Mouse (Mus musculus) liver, embryonic 15.5 days (tissue): ENCODE data around the gene D630039A03Rik. TPM values are rescaled to one million over a fixed set of nuclear protein-coding genes. Genes with fewer than 3 reads are reported as not detected.

Experiments used
- ATAC-seq: fragments of 200-750 bp; cut with Nextera tagmentation; 2 replicates; pipeline ENCODE4 v1.8.0; 2017; ENCODE audit warnings: moderate number of reproducible peaks, mild to moderate bottlenecking, moderate library complexity; ENCODE audit not compliant: insufficient read depth
- H3K27ac ChIP-seq: fragments of 300-500 bp; sonication (generic); replicated peaks from 2 replicates; pipeline ENCODE4 v1.5.1; 2015; ENCODE audit warnings: mild to moderate bottlenecking, inconsistent platforms
- H3K27me3 ChIP-seq: fragments of 300-500 bp; sonication (generic); 2 replicates; pipeline ENCODE4 v1.6.1; 2015; ENCODE audit warnings: mild to moderate bottlenecking, inconsistent platforms
- H3K36me3 ChIP-seq: fragments of 300-500 bp; sonication (generic); replicated peaks from 2 replicates; pipeline ENCODE4 v1.6.1; 2015; ENCODE audit warnings: moderate library complexity, mild to moderate bottlenecking, inconsistent platforms
- H3K4me1 ChIP-seq: fragments of 300-500 bp; sonication (generic); replicated peaks from 2 replicates; pipeline ENCODE4 v1.6.1; 2015; ENCODE audit warnings: inconsistent platforms
- H3K4me2 ChIP-seq: fragments of 300-500 bp; sonication (generic); 2 replicates; pipeline ENCODE4 v1.6.1; 2015; ENCODE audit warnings: moderate library complexity, mild to moderate bottlenecking, inconsistent platforms
- H3K4me3 ChIP-seq: fragments of 300-500 bp; sonication (generic); replicated peaks from 2 replicates; pipeline ENCODE4 v1.5.1; 2015; ENCODE audit warnings: mild to moderate bottlenecking, inconsistent platforms
- H3K9ac ChIP-seq: fragments of 300-500 bp; sonication (generic); 2 replicates; pipeline ENCODE4 v1.6.1; 2015; ENCODE audit warnings: moderate library complexity, mild to moderate bottlenecking, inconsistent platforms
- H3K9me3 ChIP-seq: fragments of 300-500 bp; sonication (generic); replicated peaks from 2 replicates; pipeline ENCODE4 v1.6.1; 2016; ENCODE audit warnings: inconsistent platforms
- WGBS: fragments of 180-500 bp; shearing (Covaris S2); methylation state at CpG from one replicate; pipeline ENCODE4 v1.1.7; 2015; ENCODE audit warnings: mixed read lengths; ENCODE audit not compliant: insufficient replicate concordance; 5-methylcytosine and 5-hydroxymethylcytosine counted together
- polyA plus RNA-seq: library from polyadenylated mRNA; unstranded; fragments of >200 nt; fragmentation: Nextera tagmentation; extraction: Ambion mirVana; gene quantifications from 2 replicates; pipeline ENCODE4 v1.2.1, GENCODE M21; 2015

D630039A03Rik gene
- polyA plus RNA-seq, 1 experiment from 2014 or later = 0.13 TPM

GRCm38 (mm10) chr4:57862269-57862986, 53.7 kb downstream of the D630039A03Rik start:
- no peak overlapping the region for H3K27ac ChIP-seq
- no peak overlapping the region for H3K4me3 ChIP-seq
- 62% methylated on average over 9 of the region's 9 CpGs for WGBS
- no peaks in the 10 kb centered on the region for H3K27me3 ChIP-seq
- H3K9me3 ChIP-seq = no peaks in the 10 kb centered on the region
- H3K36me3 ChIP-seq = no peaks in the 10 kb centered on the region
- ATAC-seq = no peak
- H3K4me1 ChIP-seq = no peaks in the 10 kb centered on the region
- H3K9ac ChIP-seq = no peak overlapping the region
- H3K4me2 ChIP-seq = no peak overlapping the region

GRCm38 (mm10) chr4:57861856-57862255, 54.2 kb downstream of the D630039A03Rik start:
- H3K27ac ChIP-seq = no peak overlapping the region
- no peak for ATAC-seq

GRCm38 (mm10) chr4:57861166-57861565, 54.9 kb downstream of the D630039A03Rik start:
- no peaks in the 10 kb centered on the region for H3K9me3 ChIP-seq
- H3K4me3 ChIP-seq = no peak overlapping the region
- no peak overlapping the region for H3K9ac ChIP-seq
- no peaks in the 10 kb centered on the region for H3K27me3 ChIP-seq
- H3K4me2 ChIP-seq = no peak overlapping the region
- H3K4me1 ChIP-seq = no peaks in the 10 kb centered on the region
- WGBS = 54% methylated on average over 6 of the region's 6 CpGs
- H3K36me3 ChIP-seq = no peaks in the 10 kb centered on the region
- no peak overlapping the region for H3K27ac ChIP-seq
- no peak for ATAC-seq

More at GRCm38 (mm10) chr4:57861856-57862255, 54.2 kb downstream of the D630039A03Rik start:
- Histone ChIP-seq H3K27me3 (no peaks in the 10 kb centered on the region), H3K4me1 (no peaks in the 10 kb centered on the region), H3K9ac (no peak overlapping the region), H3K36me3 (no peaks in the 10 kb centered on the region), H3K9me3 (no peaks in the 10 kb centered on the region), H3K4me2 (no peak overlapping the region), H3K4me3 (no peak overlapping the region)
- 27% methylated on average over 8 of the region's 8 CpGs for WGBS

GRCm38 (mm10) chr4:57860204-57860611, 55.9 kb downstream of the D630039A03Rik start:
- no peak overlapping the region for H3K9ac ChIP-seq
- ATAC-seq = no peak
- no peaks in the 10 kb centered on the region for H3K9me3 ChIP-seq
- H3K4me3 ChIP-seq = no peak overlapping the region
- no peak overlapping the region for H3K27ac ChIP-seq
- H3K36me3 ChIP-seq = no peaks in the 10 kb centered on the region
- WGBS = 37% methylated on average over 6 of the region's 6 CpGs
- H3K4me1 ChIP-seq = no peaks in the 10 kb centered on the region
- no peak overlapping the region for H3K4me2 ChIP-seq
- no peaks in the 10 kb centered on the region for H3K27me3 ChIP-seq

Other genes starting within 250 kb of the D630039A03Rik start
- gene Akap2, start 198.6 kb downstream of the D630039A03Rik start, polyA plus RNA-seq = 2.2 TPM in 2 replicates
- 183 and 207 TPM in 2 replicates for gene Txn1, start 40.1 kb upstream of the D630039A03Rik start, polyA plus RNA-seq
- not detected in 2 replicates for gene Txndc8, start 92.8 kb upstream of the D630039A03Rik start, polyA plus RNA-seq